Mouse (Mus musculus): ENCODE measurements around the gene Pafah1b3.
A peak's percentile ranks its signal among the peaks of the same experiment; 100 is the strongest.
"Not testable (repeated sequence)": the region's sequence is repeated elsewhere in the genome, so short reads cannot be mapped to it uniquely, and the experiment has no call there.

Pafah1b3 gene

GRCm38 (mm10) chr7:25297454-25298325, at the start of gene Pafah1b3:
TSS of gene Pafah1b3 (minus strand) at chr7:25297986.
- DNase-seq (ENCODE audit: low read depth in 2 of 2, low spot score in 2 of 2) = peak in 1 of 2 experiments; percentile 39

- no peak for DNase-seq (ENCODE audit: low read depth in 2 of 2, low spot score in 2 of 2)
Observed at GRCm38 (mm10) chr7:25341000-25341784, 43.4 kb upstream of the Pafah1b3 start.

- DNase-seq (ENCODE audit: low read depth in 2 of 2, low spot score in 2 of 2) = no peak
Observed at GRCm38 (mm10) chr7:25339329-25339728, 41.5 kb upstream of the Pafah1b3 start.

- no peak for DNase-seq (ENCODE audit: low read depth in 2 of 2, low spot score in 2 of 2)
Observed at GRCm38 (mm10) chr7:25334472-25334871, 36.7 kb upstream of the Pafah1b3 start.

GRCm38 (mm10) chr7:25333596-25334307, 36.0 kb upstream of the Pafah1b3 start:
- DNase-seq (ENCODE audit: low read depth in 2 of 2, low spot score in 2 of 2) = peak; percentile 60 to 67

GRCm38 (mm10) chr7:25326233-25326632, 28.4 kb upstream of the Pafah1b3 start:
- no peak for DNase-seq (ENCODE audit: low read depth in 2 of 2, low spot score in 2 of 2)

GRCm38 (mm10) chr7:25325431-25325830, 27.6 kb upstream of the Pafah1b3 start:
- DNase-seq (ENCODE audit: low read depth in 2 of 2, low spot score in 2 of 2) = not testable (repeated sequence)

- no peak for DNase-seq (ENCODE audit: low read depth in 2 of 2, low spot score in 2 of 2)
Observed at GRCm38 (mm10) chr7:25323219-25323618, 25.4 kb upstream of the Pafah1b3 start.

- no peak for DNase-seq (ENCODE audit: low read depth in 2 of 2, low spot score in 2 of 2)
Observed at GRCm38 (mm10) chr7:25322058-25322484, 24.3 kb upstream of the Pafah1b3 start.

GRCm38 (mm10) chr7:25317446-25317999, 19.7 kb upstream of the Pafah1b3 start:
- no peak for DNase-seq (ENCODE audit: low read depth in 2 of 2, low spot score in 2 of 2)

- DNase-seq (ENCODE audit: low read depth in 2 of 2, low spot score in 2 of 2) = peak; percentile 82 to 88
Observed at GRCm38 (mm10) chr7:25316532-25317445, 19.0 kb upstream of the Pafah1b3 start, which contains the start of gene Megf8. TSS of gene Megf8 (plus strand) at chr7:25317164.

GRCm38 (mm10) chr7:25315306-25316041, 17.7 kb upstream of the Pafah1b3 start:
- DNase-seq (ENCODE audit: low read depth in 2 of 2, low spot score in 2 of 2) = no peak

- no peak for DNase-seq (ENCODE audit: low read depth in 2 of 2, low spot score in 2 of 2)
Observed at GRCm38 (mm10) chr7:25314606-25315305, 17.0 kb upstream of the Pafah1b3 start.

- no peak for DNase-seq (ENCODE audit: low read depth in 2 of 2, low spot score in 2 of 2)
Observed at GRCm38 (mm10) chr7:25313325-25313724, 15.5 kb upstream of the Pafah1b3 start.

GRCm38 (mm10) chr7:25311193-25311592, 13.4 kb upstream of the Pafah1b3 start:
- DNase-seq (ENCODE audit: low read depth in 2 of 2, low spot score in 2 of 2) = no peak

- no peak for DNase-seq (ENCODE audit: low read depth in 2 of 2, low spot score in 2 of 2)
Observed at GRCm38 (mm10) chr7:25309425-25309824, 11.6 kb upstream of the Pafah1b3 start.

- no peak for DNase-seq (ENCODE audit: low read depth in 2 of 2, low spot score in 2 of 2)
Observed at GRCm38 (mm10) chr7:25308702-25309318, 11.0 kb upstream of the Pafah1b3 start.

GRCm38 (mm10) chr7:25306614-25306996, 8.8 kb upstream of the Pafah1b3 start:
- no peak for DNase-seq (ENCODE audit: low read depth in 2 of 2, low spot score in 2 of 2)

Data from CD8-positive naive resting alpha-beta T cell, adult 2 months (primary cell).